Mouse (Mus musculus) ZHBTc4 (cell line): ENCODE measurements at regions not wholly inside any gene's neighbourhood (a gene's known extent, or its start where the extent isn't known, plus 50 kb on each side); places are given as distances from the start of the nearest gene placed in this dataset.
"Not testable (repeated sequence)": the region's sequence is repeated elsewhere in the genome, so short reads cannot be mapped to it uniquely, and the experiment has no call there.

ENCODE experiments used
- DNase-seq: peaks from one replicate; pipeline ENCODE4 v3.0.0-alpha.2; 2011; ENCODE audit warnings: low read depth, low spot score

DNA sequence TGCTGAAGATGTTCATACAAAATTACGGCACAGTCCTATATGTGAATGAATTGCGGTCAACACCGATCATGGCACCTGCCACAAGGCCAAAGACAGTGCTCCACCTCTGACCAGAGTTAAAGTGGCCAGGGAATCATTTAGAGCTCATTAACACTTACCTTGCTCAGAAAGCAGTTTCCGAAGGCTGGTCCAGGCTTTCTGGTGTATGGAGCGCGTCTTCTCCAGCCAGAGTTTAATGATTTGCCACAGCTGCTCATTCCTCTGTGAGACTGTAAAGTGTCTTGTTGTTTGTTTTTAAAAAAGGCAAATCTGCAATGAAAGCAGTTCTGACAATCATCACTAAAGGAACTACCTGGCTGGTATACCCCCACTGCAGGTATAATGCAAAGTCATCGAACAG is 256.7 kb downstream of the Nfkbiz start:
- DNase-seq = no peak

DNA sequence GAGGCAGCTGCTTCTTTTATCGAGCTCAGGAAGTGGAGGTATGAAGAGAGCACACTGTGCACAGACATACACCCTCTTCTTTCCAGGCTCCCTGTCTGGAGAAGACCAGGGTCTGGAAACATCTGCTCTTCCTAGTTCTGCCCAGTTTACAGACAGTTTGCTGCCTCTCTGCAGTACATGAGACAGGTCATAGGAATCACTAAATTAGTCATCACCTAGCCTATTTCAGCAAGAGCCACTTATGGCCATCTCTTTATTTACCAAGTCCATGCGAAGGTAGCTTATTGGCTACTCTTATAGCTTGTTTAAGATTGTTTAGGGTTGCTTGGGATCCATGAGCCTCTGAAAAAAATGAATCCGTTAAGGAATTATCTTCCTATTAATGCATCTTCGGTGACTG is 257.9 kb downstream of the Nfkbiz start:
- DNase-seq = no peak

DNA sequence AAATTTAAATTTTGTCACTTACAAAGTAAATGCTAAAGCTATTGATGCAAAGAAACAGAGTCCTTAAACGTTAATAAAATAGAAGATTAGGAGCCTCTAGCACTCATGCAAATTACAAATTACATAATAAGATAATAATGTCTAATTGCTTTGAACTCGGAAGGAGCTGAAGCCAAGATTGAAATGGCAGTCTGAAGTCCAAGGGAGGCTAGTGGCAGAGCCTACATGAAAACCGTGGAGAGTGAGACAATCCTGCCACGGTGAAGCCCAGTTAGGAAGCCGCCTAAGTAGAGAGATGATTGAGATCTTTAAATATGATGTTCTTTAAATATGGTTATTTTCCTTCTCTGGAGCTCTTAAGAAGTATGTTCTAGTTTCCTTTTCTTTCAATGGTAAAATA is 260.0 kb downstream of the Nfkbiz start:
- DNase-seq = no peak

DNA sequence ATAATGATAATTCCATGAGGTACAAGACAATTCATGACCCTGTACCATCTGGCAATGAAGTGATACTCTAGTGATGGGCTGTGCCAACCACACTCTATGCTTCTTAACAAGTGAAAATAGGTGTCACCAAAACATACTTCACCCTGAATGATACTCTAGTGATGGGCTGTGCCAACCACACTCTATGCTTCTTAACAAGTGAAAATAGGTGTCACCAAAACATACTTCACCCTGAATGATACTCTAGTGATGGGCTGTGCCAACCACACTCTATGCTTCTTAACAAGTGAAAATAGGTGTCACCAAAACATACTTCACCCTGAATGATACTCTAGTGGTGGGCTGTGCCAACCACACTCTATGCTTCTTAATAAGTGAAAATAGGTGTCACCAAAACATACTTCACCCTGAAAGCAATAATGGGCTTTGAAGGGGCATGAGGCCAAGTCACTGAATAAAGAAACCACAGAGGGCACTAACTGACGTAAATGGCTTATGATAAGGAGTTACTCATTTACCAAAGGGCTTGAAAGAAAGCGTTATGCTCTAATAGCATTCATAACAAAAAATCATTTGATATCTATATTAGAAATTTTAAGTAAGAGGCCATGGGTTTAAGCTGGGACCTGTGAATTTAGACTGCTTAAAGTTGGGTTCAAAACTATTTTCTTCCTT is 263.0 kb downstream of the Nfkbiz start:
- not testable (repeated sequence) for DNase-seq

DNA sequence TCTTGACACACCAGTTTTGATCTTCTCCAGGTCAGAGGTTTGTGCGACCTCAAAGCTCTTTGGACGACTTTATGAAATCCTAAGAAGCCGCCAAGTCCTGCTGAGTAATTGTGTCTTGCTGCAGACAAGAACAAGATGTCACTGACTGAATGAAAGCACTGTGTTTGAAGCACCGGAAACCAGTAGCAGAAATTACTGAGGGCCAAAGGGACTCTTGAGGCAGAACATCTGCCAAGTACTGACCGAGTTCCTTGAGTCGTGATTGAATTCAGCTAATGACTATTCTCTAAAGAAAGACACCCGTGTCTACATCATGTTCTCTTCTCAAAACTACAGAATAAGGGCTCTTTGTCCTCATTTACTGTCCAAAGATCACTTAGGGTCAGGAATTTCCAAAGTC is 267.6 kb downstream of the Nfkbiz start:
- DNase-seq = no peak

DNA sequence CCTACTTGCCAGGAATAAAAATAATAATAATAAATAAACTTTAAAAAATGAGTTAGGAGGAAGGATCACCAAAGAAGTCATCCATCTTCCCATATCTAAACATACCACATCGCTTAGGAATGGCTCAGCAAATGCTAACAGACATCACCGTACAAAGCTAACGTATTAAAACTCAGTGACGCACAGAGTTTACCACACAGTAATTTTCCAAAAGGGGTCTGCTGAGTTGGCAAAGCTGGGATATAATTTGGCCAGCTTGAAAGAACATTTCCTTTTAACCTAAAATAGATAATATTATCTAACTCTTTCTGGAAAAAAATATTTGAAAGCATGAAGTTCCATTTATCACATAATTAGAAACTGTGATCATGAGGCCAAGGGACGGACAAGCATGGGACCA is 268.6 kb downstream of the Nfkbiz start:
- DNase-seq = no peak

DNA sequence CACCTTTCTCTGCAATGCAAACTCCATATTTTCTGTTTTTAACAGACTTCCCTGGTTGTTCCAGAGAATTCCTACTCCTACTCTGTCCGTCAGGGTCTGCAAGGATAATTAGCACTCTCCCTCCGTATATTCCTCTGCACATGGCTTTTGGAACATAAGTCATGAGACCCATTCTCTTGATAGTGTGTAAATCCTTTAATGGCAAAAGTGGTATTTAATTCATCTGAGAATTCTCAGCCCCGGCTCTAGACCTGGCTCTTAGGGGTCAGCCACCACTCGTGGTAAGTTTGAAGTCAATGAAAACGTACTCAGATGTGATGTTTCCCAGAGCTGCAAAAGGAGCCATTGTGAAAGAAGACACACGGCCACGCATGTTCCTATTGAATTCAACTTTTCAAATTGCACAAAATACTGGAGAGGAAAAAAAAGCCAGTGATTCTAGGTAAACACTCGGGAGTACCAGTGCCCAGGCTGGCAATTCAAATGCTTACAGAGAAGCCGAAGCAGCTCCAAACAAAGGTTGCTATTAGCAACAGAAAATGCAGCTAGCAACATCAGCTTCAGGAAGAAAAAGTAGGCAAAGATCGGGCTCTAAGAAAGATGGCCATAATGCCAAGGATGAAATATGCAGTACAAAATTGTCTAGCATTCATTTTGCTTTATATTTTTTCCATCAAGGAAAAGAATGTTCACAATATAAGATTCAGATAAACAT is 258.2 kb upstream of the Zpld1 start:
- DNase-seq = no peak

DNA sequence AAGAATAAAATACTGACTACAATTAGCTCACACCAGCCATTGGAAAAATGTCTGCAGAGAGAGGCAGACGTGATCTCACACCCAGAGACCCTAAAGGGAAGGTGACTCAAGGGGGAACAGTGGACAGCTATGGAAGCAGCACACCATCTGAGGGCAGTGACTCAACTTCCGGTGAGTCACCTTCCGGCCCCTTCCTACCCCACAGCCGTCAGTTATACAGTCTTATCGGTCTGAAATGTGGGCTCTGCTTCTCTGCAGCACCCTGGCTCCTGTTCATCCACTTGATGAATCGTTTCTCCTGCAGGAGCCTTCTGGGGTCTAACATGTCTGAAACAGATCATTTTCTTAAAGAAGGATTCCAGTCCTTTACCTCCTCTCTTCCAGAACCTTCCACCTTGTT is 257.4 kb upstream of the Zpld1 start:
- DNase-seq = no peak

DNA sequence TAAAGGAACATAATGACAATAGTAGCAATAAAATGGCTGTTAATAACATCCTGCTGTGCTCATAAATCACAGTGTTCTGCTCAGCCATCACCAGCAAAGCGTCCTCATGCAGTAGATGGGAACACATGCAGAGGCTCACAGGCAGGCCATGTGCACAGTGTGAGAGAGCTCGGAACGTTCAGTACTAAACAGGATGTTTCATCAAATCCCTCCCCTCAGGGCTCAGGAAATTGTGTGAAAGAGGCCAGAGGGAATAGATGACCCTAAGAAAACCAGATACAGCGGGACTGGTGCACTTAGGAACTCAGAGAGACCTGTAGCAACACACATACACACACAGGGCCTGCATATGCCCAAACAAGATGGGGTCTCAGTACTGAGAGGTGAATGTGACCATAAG is 256.1 kb upstream of the Zpld1 start:
- DNase-seq = no peak

DNA sequence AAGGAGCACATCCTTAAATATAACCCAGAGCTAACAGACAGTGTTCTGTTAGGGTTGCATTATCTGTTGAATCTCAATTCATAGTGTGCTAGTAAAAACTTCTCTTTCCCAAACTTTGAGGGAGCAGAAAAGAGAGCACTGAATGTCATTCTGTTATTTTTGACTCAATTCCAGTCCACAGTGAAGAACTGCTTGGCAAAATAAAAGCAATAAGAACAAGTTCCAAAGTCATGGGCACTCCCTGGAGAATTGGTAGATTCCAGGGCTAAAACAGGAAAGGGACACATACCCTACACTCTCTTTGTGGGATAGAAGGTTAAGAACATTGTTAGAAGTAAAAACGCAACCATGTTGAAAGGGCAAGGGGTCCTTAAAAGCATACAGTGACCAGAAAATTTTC is 253.6 kb upstream of the Zpld1 start:
- no peak for DNase-seq

DNA sequence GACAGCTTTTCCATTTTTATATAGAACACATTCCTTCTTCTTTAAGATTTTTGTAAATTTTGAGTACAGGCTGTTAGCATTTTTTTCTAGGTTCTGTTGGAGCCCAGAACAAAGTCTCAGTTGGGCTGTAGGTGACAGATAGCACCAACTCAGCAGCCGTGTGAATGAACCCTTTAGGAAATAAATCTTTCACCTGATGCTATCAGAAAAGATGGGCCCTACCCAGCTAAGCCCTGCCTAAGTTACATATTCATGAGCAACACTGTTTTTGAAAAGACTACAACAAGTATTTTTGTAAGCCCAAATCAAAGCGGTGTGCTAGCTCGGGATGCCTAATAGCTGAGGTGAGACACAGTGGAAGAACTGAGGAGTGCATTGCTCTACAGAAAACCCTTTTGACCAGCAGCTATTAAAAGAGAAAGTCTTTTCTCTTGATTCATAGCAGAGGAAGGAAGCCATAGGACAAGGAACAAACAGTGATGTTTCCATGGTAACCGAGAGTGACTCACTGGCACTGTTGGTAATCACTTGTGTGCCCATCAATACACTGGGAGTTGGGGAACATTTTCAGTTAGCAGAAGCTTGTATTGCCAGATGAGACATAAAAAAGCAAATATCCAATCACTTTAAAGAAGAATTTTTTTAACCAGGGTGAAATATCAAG is 253.0 kb upstream of the Zpld1 start:
- DNase-seq = no peak

DNA sequence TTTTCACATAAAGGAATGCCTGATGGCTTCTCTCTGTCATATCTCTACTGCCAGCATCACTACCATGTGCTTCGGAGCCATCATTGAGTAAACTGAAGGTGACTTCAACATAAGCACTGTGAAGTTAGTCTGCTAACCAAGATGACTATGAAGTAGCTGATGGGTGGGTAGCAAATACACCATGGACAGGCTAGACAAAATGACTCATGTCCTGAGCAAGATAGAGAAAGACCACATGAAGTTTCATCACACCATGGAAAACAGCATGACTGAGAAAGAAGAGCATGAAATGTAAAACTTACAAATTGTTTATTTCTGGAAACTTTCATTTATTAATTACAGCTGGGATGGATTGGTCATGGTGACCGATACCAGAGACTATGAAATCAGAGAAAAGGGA is 249.3 kb upstream of the Zpld1 start:
- DNase-seq = no peak

DNA sequence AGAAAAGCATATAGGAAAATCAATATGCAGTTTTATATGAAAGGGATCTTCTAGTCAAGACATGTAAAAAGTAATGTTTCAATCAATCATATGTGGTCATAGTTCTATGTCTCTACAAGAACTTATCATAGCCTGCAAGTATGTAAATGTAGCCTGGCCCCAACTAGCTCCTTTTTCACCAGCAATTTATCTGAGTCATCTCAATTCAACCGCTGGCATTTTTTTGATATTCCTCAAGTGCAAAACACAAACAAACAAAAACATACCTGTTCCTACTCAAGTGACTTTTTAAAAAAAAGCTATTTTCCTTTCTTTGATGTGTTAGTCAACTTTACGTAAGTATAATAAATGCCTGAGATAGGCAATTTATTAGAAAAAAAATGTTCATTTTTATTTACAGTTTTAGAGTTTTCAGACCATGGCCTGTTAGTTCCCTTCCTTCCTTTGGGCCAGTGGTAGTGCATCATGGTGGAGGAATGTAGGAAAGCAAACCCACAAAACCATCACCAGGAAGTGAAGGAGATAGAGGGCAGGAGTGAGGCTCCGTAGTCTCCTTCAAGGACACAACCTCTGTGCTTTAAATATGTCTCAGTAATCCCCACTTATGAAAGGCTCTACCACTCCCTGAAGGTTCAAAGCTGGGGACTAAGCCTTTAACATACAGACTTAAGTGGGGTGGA is 242.7 kb upstream of the Zpld1 start:
- no peak for DNase-seq

DNA sequence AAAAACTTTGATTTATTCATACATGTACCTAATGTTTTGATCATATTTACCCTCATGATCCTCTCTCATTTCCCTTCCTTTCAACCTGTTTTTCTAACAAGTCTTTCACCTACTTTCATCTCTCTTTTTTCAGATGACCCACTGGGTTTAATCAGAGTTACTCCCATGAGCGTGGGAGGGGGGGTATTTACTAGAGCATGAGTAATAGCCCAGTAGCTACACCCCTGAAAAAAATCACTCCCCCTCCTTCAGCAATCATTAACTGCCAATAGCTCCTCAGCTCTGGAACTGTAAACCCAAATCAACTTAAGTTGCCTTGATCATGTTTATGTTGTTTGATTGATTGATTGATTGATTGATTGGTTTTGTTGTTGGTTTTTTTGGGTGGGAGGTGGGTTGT is 241.4 kb upstream of the Zpld1 start:
- no peak for DNase-seq

DNA sequence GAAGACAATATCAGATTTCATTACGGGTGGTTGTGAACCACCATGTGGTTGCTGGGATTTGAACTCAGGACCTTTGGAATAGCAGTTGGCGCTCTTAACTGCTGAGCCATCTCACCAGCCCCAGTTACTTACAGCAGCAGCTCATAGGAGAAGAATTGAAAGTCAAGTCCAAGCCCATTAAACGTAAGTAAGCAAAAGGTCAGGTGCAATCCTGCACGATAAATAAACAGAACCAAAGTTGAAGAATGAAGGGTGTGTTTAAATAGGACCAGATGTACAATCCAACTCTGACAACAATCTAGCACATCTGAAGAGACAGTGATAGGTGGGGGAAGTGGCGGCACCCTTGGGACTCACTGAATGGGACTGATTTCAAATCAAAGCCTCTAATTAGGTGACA is 239.8 kb upstream of the Zpld1 start:
- DNase-seq = no peak

DNA sequence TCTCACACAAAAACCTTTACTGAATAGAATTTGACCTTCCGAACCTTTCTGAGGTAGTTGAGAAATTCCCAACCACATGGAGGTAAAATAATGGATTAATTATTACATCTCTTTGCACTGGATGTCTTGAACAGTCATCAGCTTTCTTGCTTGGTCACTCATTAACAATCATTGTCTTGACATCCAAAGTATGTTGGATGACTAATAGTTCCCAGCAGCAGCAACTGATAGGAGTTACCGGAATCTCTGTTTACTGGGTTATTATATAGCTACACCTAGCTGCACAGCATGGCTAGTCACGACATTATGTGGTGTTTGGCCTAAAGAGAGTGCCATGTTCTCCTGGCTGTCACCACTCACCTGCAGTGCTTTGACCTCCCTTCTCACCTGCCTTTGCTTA is 234.9 kb upstream of the Zpld1 start:
- no peak for DNase-seq

DNA sequence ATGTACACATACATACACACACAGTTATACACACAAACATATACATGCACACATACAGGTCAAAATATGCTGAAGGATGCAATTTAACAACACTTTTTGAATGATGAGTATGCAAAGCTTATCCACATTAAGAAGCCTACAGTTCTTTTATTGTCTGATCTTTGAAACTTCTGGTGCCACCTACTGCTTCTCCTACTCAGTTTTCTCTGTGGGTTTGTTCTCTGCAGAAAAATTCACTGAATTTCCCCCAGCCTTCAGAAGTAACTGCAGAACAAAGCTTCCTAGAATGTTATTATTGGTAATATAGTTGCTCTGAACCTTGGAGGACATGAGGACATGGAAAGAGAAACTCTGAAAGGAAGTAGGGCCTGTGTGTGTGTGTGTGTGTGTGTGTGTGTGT is 233.1 kb upstream of the Zpld1 start:
- DNase-seq = no peak

DNA sequence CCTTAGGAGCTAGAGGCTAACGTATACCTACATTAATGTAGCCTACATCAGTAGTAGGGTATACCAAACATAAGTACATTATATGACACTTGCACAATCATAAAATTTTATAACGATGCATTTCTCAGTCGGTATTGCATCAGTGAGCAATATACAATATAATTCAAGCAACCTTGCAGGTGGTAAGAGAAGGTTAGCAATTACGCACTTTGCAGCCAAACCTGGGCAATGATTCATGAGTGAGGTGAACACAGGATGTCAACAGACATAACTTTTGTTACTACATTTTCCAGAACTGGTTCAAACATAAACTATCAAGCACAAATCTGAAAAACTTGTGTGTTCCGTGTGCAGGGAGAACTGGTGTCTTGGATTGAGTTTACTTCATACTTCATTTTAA is 229.9 kb upstream of the Zpld1 start:
- no peak for DNase-seq

DNA sequence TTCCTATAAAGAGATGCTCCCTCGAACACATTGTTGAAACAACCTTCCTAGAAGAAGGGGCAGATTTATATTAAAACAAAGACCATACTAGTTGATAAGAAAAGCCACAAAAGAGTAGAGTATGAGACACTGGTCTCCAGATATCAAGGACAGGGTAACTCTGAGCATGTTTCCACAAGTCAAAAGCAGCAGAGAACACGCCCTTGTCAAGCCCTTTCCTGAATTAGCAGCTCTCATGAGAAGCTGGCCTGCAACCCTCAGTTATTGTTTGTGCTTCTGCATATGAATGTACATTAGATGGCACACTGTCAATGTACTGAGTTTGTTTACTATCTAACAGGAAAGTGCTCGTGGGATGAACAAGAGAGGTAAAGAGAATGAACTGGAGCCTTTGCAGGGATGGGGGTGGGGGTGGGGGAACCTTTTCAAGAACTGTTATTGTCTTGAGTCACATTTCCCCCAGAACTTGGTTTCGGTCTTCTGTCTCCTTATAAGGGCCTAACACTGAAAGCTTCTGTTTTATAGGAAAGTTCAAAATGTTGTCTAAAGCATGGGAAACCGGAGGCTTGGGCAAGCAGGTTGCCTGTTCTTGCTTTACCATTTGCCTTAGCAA is 228.6 kb upstream of the Zpld1 start:
- no peak for DNase-seq

DNA sequence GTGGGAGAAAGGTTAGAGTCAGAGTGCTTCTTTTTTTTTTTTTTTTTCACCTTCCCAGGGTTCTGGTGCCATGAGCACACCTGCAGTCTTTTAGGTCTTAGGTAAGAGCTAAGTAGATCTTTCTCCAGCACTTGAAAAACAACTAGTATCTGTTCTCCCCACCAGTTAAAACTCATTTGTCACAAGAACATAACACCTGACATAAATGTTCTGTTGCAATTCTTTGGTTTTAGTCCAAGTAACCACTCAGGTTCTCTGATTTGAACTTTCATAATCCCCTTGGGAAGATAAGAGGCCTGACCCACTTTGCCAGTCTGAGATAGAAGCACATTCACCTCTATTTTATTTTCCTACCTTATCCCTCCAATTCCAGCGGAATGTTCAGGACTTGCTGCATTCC is 225.5 kb upstream of the Zpld1 start:
- DNase-seq = no peak

DNA sequence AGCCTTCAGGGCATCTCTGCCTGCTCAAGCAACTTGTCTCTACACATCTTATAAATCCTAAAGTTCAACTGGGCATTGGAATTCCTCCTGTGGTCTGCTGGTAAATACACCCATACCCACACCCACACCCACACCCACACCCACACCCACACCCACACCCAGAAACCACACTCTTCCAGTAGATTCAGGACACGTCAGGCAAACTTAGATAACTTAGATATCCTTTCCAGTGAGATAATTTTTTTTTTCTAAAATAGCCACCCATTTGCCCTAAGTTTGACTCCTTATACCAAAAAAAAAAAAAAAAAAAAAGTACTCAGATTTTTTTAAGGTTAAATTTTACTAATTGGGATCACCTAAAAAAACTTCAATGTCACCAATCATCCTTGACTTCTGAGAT is 224.5 kb upstream of the Zpld1 start:
- no peak for DNase-seq

DNA sequence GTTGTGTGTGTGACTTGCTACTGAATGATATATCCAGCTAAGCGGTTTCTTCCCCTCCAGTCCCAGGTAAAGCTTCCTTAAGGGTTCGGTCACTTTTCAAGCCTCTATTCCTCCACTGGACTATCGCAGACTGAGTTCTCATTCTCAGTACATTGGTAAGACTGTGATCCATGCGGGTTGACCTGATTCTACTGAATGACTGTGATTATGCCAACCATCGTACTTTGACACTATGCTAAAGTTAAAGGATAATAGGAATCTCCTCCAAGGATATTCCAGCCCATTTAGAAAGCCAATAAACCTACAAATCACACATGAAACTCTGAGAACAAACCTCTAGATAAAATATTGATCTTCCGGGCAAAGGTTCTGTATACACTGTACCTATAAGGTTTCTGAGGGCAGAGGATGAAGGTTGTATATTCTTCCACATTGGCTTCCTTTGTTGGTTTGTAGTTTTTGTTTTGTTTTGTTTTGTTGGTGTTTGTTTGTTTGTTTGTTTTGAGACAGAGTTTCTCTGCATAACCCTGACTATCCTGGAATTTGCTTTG is 223.7 kb upstream of the Zpld1 start:
- no peak for DNase-seq
